Mouse (Mus musculus) adrenal gland, adult 10 weeks (tissue): ENCODE results near the gene Ticam1. TPM values are rescaled to one million over a fixed set of nuclear protein-coding genes. Genes with fewer than 3 reads are reported as not detected.

Experiments used
- polyA plus RNA-seq: library from polyadenylated mRNA; stranded (reverse); fragments of 350-450 nt; fragmentation: Illumina TruSeq; extraction: RNeasy Lipid Tissue Mini Kit (QIAGEN cat#74804); gene quantifications from one replicate; pipeline ENCODE4 v1.2.3, GENCODE M21; 2014; ENCODE audit warnings: low read depth, low replicate concordance

Gene Ticam1
- polyA plus RNA-seq, result 0.58 TPM

GRCm38 (mm10) chr17:56276643-56277566 lies at the start of gene Ticam1:
Ticam1 (minus strand) TSS chr17:56276786.

DNA sequence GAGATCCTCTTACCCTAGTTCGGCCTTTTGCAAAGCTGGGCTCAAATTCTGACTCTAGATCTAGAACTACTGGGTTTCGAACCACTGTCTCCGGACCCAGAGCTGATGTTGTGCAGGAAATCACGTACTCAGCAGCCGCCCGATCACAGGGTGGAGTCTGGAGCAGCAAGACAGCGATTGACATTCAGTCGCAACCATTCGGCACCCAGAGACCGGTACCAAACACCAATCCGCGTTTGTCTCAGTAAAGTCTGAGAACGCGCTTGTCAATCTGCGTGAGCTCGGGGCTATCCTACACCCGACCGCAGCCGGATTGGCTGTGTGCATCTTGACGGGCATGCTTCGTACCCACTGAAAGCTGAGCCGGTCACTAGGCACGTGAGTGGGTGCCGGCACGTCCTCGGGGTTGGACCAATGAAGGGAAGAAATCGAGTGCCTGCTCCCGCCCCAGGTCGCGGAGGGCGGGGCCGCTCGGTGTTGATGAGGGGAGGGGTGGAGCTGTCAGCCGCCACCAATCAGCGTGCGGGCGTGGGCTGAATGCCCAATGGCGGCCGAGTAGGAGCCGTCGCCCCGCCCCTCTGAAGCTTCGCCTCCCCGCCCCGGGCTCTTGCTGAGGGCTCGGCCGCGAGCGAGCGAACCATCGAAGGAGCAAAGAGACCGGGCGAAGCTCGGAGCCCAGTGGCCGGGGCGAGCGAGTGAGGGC lies 49.0 kb upstream of the Ticam1 start, which contains the start of gene Kdm4b:
TSS of gene Kdm4b (plus strand) at position 613 of the 703 bp plus-strand sequence.

DNA sequence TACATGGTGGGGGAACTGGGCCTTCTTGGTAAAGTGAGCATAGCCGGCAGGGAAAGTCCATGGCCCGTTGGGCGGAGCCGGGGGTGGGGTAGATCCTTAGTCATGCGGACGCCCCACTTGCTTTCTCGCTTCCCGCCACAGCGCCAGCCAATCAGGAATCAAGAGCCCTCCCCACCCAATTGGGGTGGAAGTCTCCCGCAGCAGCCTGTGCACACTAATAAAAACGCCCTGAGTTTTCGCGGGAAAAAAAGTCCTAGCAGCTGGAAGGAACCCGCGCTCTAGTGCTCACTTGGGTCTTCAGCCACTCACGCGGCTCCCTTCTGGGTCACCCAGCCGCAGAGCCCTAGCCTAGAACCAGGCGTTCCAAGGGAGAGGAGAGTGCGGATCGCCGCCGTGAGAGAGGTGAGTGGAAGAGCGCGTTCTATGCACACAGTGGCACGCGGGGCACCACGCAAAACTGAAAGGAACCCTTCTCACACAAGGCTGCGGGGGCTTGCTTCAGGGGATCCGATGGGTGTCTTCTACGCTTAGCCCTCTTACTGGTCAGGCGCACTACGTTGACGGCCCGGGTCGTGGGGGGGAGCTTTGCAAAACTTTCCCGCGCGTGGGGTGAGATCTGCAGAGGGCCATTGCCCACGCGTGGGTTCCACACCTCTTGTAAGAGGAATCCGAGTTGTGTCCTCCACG lies 26.7 kb upstream of the Ticam1 start, which contains the start of gene Uhrf1:
TSS of gene Uhrf1 (plus strand) at position 162 of the 687 bp plus-strand sequence.

DNA sequence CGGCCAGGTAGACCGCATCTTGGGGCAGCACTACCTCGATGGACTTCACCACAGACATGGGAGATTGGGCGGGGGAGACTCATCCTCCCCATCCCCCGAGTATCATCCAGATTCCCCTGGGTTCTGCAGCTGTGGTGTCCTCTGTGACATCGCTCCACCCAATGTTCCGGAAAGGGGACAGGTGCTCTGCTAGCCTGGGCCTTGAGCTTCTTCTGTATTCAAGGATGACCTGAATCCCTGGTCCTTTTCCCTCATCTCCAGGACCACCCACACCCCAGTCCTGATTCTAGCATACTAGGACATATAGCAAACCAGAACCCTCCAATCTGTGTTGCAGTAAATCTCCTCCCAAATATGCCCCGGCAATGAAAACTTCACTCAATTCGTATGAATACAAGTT lies 23.6 kb upstream of the Ticam1 start, which contains the start of gene Arrdc5:
TSS of gene Arrdc5 (minus strand) at position 101 of the 400 bp plus-strand sequence.

GRCm38 (mm10) chr17:56292531-56293222 lies 16.1 kb upstream of the Ticam1 start, which contains the start of gene Plin3:
Plin3 (minus strand) TSS chr17:56292873.

DNA sequence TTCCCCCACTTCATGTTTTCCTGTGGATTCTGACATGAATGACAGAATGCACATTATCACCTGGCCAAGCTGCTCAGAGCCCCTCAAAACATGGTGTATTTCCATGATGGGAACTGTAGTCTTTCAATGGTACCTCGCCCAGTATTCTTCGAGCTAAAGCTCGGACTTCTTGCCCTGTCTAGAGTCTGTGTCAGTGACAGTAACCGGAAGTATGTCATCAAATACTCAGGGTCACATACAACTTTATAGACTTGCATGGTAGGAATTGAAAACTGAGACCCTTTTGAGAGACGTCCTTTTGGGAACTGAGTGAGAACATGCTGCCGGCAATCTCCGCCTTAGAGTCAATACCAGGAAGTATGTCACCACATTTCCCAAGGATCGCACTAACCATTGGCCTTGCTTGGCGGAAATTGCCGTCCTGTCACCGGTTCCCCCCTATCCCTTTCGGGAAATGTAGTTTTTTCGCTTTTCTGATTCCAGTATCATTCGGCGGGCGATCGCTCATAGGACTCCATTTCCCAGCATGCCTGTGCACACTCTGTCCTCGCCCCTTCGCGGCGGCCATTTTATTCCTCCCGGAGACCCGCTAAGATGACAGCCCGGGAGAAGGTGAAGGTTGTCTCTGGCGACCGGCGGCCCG lies 20.2 kb downstream of the Ticam1 start, which contains the start of gene Fem1a:
TSS of gene Fem1a (plus strand) at position 572 of the 643 bp plus-strand sequence.

Other genes starting within 250 kb of the Ticam1 start
- gene Sh3gl1, start 240.2 kb downstream of the Ticam1 start, polyA plus RNA-seq, result 0.82 TPM
- gene Chaf1a, start 236.3 kb downstream of the Ticam1 start, polyA plus RNA-seq, result 0.76 TPM
- 15.9 TPM for gene Ubxn6, start 201.8 kb downstream of the Ticam1 start, polyA plus RNA-seq
- 3.9 TPM for gene Hdgfl2, start 197.2 kb downstream of the Ticam1 start, polyA plus RNA-seq
- gene Plin4, start 167.0 kb downstream of the Ticam1 start, polyA plus RNA-seq, result 6.4 TPM
- 6.5 TPM for gene Plin5, start 159.2 kb downstream of the Ticam1 start, polyA plus RNA-seq
- gene Lrg1, start 154.8 kb downstream of the Ticam1 start, polyA plus RNA-seq, result not detected
- gene Sema6b, start 136.4 kb downstream of the Ticam1 start, polyA plus RNA-seq, result not detected
- 1.6 TPM for gene Tnfaip8l1, start 114.3 kb downstream of the Ticam1 start, polyA plus RNA-seq
- 13.2 TPM for gene Mydgf, start 92.9 kb downstream of the Ticam1 start, polyA plus RNA-seq
- 0.41 TPM for gene Dpp9, start 57.9 kb downstream of the Ticam1 start, polyA plus RNA-seq
- gene Fem1a, start 20.0 kb downstream of the Ticam1 start, polyA plus RNA-seq, result 3.7 TPM
- gene Plin3, start 16.1 kb upstream of the Ticam1 start, polyA plus RNA-seq, result 21.8 TPM
- gene Arrdc5, start 23.5 kb upstream of the Ticam1 start, polyA plus RNA-seq, result not detected
- gene Uhrf1, start 26.5 kb upstream of the Ticam1 start, polyA plus RNA-seq, result 1.9 TPM
- 0.99 TPM for gene Kdm4b, start 49.3 kb upstream of the Ticam1 start, polyA plus RNA-seq
- 6.4 TPM for gene Ptprs, start 199.7 kb upstream of the Ticam1 start, polyA plus RNA-seq
- not detected for gene Znrf4, start 235.6 kb upstream of the Ticam1 start, polyA plus RNA-seq